Mouse (Mus musculus) midbrain, embryonic 12.5 days (tissue): ENCODE measurements around the gene Apol10b. TPM values are rescaled to one million over a fixed set of nuclear protein-coding genes. Genes with fewer than 3 reads are reported as not detected.
"Not testable (repeated sequence)": the region's sequence is repeated elsewhere in the genome, so short reads cannot be mapped to it uniquely, and the experiment has no call there.

ENCODE experiments used
- ATAC-seq: fragments of 200-750 bp; cut with Nextera tagmentation; 2 replicates; pipeline ENCODE4 v1.8.0; 2017; ENCODE audit warnings: low read depth, moderate TSS enrichment, moderate library complexity; ENCODE audit not compliant: low FRiP score
- H3K27ac ChIP-seq: fragments of 300-500 bp; sonication (generic); replicated peaks from 2 replicates; pipeline ENCODE4 v1.5.1; 2016; ENCODE audit warnings: mild to moderate bottlenecking
- H3K27me3 ChIP-seq: fragments of 300-500 bp; sonication (generic); 2 replicates; pipeline ENCODE4 v1.6.1; 2016; ENCODE audit warnings: mild to moderate bottlenecking
- H3K36me3 ChIP-seq: fragments of 300-500 bp; sonication (generic); 2 replicates; pipeline ENCODE4 v1.6.1; 2016
- H3K4me1 ChIP-seq: fragments of 300-500 bp; sonication (generic); 2 replicates; pipeline ENCODE4 v1.6.1; 2016
- H3K4me2 ChIP-seq: fragments of 300-500 bp; sonication (generic); replicated peaks from 2 replicates; pipeline ENCODE4 v1.6.1; 2016; ENCODE audit warnings: mild to moderate bottlenecking, moderate library complexity
- H3K4me3 ChIP-seq: fragments of 300-500 bp; sonication (generic); 2 replicates; pipeline ENCODE4 v1.5.1; 2016; ENCODE audit warnings: mild to moderate bottlenecking
- H3K9ac ChIP-seq: fragments of 300-500 bp; sonication (generic); replicated peaks from 2 replicates; pipeline ENCODE4 v1.6.1; 2016; ENCODE audit warnings: mild to moderate bottlenecking, moderate library complexity
- H3K9me3 ChIP-seq: fragments of 300-500 bp; sonication (generic); 2 replicates; pipeline ENCODE4 v1.6.1; 2016; ENCODE audit warnings: mild to moderate bottlenecking
- WGBS: fragments of 180-500 bp; shearing (Covaris S2); methylation state at CpG from one replicate; pipeline ENCODE4 v1.1.7; 2016; 5-methylcytosine and 5-hydroxymethylcytosine counted together
- polyA plus RNA-seq: library from polyadenylated mRNA; unstranded; fragments of >200 nt; fragmentation: Nextera tagmentation; extraction: Ambion mirVana; gene quantifications from 2 replicates; pipeline ENCODE4 v1.2.1, GENCODE M21; 2016

Apol10b gene
- not detected in 2 replicates for polyA plus RNA-seq

GRCm38 (mm10) chr15:77595961-77596360, at the start of gene Apol10b:
Gene Apol10b (minus strand): TSS chr15:77596125.
- WGBS: 60% methylated on average over 5 of the region's 5 CpGs
- no peak for ATAC-seq
- Histone ChIP-seq H3K9ac (no peak within 1 kb of the TSS), H3K27me3 (no peaks in the 10 kb centered on the region), H3K36me3 (no peaks in the 10 kb centered on the region), H3K4me2 (no peak within 1 kb of the TSS), H3K9me3 (no peaks in the 10 kb centered on the region), H3K4me1 (no peaks in the 10 kb centered on the region), H3K4me3 (no peak within 1 kb of the TSS), H3K27ac (no peak within 1 kb of the TSS)

DNA sequence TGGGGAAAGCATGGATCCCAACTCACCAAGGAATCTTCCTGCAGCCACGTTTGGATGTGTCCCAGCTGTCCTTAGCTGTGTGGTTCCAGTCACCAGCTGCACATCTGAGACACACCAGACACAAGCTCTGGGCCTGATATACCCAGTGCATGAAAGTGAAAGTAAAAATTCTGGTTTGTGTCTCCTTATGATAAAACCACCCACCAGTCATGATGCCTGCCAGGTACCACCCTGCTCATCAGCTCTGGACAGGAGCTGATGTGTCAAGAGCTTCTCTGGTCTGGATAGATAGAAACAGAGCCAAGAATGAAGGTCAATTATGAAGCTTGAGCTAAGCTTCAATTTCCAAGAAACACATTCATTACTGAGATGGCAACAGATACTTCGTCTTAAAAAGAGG, 47.3 kb upstream of the Apol10b start, which contains the start of gene Apol11b:
Gene Apol11b, minus strand, starts transcription at position 111 of the 400 bp plus-strand sequence.
- H3K9me3 ChIP-seq, H3K4me3 ChIP-seq, H3K4me2 ChIP-seq, H3K9ac ChIP-seq, H3K27me3 ChIP-seq, H3K36me3 ChIP-seq, H3K27ac ChIP-seq, ATAC-seq, H3K4me1 ChIP-seq: not testable (repeated sequence)
- WGBS: 75% methylated on average over 2 of the region's 2 CpGs

DNA sequence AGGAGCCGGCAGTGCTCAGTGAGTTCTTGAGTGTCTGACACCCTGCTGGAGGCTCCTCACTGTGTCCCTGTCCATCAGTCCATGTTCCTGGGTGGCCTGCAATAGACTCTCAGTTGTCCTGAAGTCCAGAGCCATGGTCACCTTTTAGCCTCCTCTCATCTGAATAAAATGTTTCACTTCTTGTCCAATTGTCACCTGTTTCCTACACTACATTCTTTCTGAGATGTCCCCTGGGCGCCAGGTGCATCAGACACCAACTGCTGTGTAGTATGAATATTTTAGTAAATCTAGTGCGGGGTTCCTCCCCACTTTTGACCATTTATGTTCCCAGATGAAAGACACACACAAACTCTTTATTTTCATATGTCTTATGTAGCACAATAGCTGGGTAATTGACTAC, 33.9 kb upstream of the Apol10b start:
- WGBS: 86% methylated on average over 3 of the region's 3 CpGs
- not testable (repeated sequence) for ATAC-seq, H3K4me1 ChIP-seq, H3K4me2 ChIP-seq, H3K4me3 ChIP-seq, H3K9me3 ChIP-seq, H3K27ac ChIP-seq, H3K27me3 ChIP-seq, H3K9ac ChIP-seq, H3K36me3 ChIP-seq

DNA sequence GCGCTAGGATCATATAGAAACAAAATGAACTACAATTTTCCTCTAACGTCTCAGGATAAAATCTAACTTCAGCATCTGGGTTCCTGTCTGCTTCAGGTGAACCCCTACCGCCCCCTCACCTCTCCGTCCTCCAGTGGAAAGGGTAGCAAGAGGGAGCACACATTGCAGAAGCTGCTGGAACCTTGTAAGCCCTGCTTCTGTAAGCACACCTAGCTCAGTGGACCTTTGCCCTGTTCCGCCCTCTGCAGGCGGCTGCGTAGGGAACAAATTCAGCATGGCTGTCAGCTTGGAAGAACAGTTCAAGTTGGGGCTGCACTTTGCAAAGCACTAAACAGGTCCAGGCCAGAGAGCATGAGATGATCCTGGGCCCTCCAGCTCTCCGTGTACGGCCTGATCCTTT, 32.7 kb upstream of the Apol10b start:
- ATAC-seq, H3K27ac ChIP-seq, H3K4me1 ChIP-seq, H3K9ac ChIP-seq, H3K4me3 ChIP-seq, H3K9me3 ChIP-seq, H3K27me3 ChIP-seq, H3K36me3 ChIP-seq, H3K4me2 ChIP-seq: not testable (repeated sequence)
- 60% methylated on average over 9 of the region's 9 CpGs for WGBS

DNA sequence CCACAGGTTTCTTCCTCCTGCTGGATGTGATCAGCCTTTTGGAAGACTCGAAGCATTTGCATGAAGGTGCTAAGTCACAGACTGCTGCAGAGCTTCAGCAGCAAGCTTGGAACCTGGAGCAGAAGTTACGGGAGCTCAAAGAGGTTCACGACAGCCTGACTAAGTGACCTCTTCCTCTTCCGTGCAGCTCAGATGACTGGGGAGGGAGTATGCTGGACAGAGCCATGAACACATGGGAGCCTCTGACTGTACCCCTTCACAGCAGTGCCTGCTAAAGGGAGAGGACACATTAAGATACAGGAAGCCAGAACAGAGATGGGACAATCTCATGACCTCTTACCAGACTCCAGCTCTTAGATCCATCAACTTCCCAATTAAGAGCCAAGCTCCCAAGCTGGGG, 30.5 kb upstream of the Apol10b start:
- H3K4me2 ChIP-seq, H3K27me3 ChIP-seq, H3K9ac ChIP-seq, H3K4me3 ChIP-seq, H3K27ac ChIP-seq, H3K9me3 ChIP-seq, H3K36me3 ChIP-seq, ATAC-seq, H3K4me1 ChIP-seq: not testable (repeated sequence)
- 81% methylated on average over 4 of the region's 4 CpGs for WGBS

DNA sequence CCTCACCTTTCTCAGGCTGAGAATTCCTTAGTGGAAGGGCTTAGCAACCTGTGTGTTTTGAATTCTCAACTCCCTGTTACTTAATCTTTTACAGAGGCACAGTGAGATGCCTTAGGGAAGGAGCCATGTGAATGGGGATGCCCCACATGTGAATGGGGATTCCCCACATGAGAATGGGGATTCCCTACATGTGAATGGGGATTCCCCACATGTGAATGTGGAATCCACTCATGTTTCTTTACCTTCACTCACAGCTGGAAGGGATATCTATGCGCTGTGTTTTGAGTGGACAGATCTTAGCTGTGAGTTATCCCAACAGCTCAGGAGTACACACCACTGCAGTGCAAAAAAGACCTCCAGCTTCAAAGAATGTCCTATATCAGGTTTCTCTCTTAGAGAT, 28.8 kb upstream of the Apol10b start:
- 94% methylated on average over 1 of the region's 1 CpGs for WGBS
- H3K27me3 ChIP-seq: no peaks in the 10 kb centered on the region
- ATAC-seq: no peak

GRCm38 (mm10) chr15:77606069-77606468, 10.1 kb upstream of the Apol10b start:
- H3K36me3 ChIP-seq: no peaks in the 10 kb centered on the region
- H3K27ac ChIP-seq: no peak overlapping the region
- no peaks in the 10 kb centered on the region for H3K27me3 ChIP-seq
- ATAC-seq: no peak
- WGBS: 97% methylated on average over 3 of the region's 3 CpGs
- no peak overlapping the region for H3K4me3 ChIP-seq
- no peaks in the 10 kb centered on the region for H3K9me3 ChIP-seq
- H3K4me1 ChIP-seq: no peaks in the 10 kb centered on the region
- H3K9ac ChIP-seq: no peak overlapping the region
- no peak overlapping the region for H3K4me2 ChIP-seq

More for the DNA sequence above, 28.8 kb upstream of the Apol10b start:
- Histone ChIP-seq H3K4me2 (no peak overlapping the region), H3K4me3 (no peak overlapping the region), H3K9ac (no peak overlapping the region), H3K27ac (no peak overlapping the region), H3K36me3 (no peaks in the 10 kb centered on the region), H3K9me3 (no peaks in the 10 kb centered on the region), H3K4me1 (no peaks in the 10 kb centered on the region)

DNA sequence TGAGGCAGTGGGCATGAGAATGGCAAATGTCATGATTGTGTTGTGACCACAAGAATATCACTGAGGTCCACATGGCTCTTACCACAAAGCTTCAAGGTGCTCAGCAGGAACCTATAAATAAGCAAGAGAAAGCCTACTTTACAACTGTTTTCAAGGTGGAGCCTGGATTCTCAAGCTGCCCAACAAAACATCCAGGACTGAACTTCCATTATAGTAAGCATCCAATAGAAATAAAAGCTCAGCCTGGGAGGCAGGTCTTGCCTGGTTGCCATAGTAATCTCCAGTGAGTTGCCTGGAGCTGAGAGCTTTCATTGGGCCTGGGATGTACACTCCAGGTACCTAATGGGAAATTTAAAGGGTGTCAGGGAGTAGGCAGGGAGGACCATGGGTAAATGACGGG, 3.0 kb upstream of the Apol10b start, which contains the start of gene Gm36245:
Gene Gm36245, plus strand, starts transcription at position 301 of the 400 bp plus-strand sequence.
- no peak within 1 kb of the TSS for H3K9ac ChIP-seq
- no peaks in the 10 kb centered on the region for H3K9me3 ChIP-seq
- H3K27me3 ChIP-seq: no peaks in the 10 kb centered on the region
- no peak within 1 kb of the TSS for H3K4me3 ChIP-seq
- 88% methylated on average over 1 of the region's 1 CpGs for WGBS
- H3K4me2 ChIP-seq: no peak within 1 kb of the TSS
- no peak for ATAC-seq
- H3K27ac ChIP-seq: no peak within 1 kb of the TSS
- no peaks in the 10 kb centered on the region for H3K36me3 ChIP-seq
- H3K4me1 ChIP-seq: no peaks in the 10 kb centered on the region

- Histone ChIP-seq H3K27me3 (no peaks in the 10 kb centered on the region), H3K4me3 (no peak overlapping the region), H3K4me1 (no peaks in the 10 kb centered on the region), H3K36me3 (no peaks in the 10 kb centered on the region), H3K4me2 (no peak overlapping the region), H3K27ac (no peak overlapping the region), H3K9ac (no peak overlapping the region), H3K9me3 (no peaks in the 10 kb centered on the region)
- WGBS: 84% methylated on average over 3 of the region's 3 CpGs
- no peak for ATAC-seq
These were observed 2.5 kb upstream of the Apol10b start for GRCm38 (mm10) chr15:77598429-77598828.

DNA sequence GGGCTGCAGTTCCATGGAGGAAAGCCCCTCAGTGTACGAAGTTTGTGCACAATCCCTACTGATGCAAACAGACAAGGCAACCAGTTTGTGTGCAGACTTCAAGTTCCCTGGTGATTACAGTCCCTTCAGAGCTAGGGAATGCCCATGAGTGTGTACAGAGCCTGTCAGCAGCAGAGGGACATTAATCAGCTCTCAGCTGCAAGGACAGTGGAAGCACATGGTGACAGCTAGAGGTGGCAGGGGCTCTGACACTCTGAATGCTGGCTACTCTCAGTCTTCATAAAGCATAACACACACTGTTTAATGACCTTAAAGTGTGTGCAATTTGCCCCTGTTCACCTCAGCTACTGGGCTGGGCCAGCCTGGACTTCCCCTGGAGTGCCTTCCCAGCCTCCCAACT, 2.4 kb downstream of the Apol10b start:
- Histone ChIP-seq H3K27ac (no peak overlapping the region), H3K4me1 (no peaks in the 10 kb centered on the region), H3K9me3 (no peaks in the 10 kb centered on the region), H3K36me3 (no peaks in the 10 kb centered on the region), H3K27me3 (no peaks in the 10 kb centered on the region), H3K9ac (no peak overlapping the region), H3K4me2 (no peak overlapping the region), H3K4me3 (no peak overlapping the region)
- 88% methylated on average over 1 of the region's 1 CpGs for WGBS
- ATAC-seq: no peak

DNA sequence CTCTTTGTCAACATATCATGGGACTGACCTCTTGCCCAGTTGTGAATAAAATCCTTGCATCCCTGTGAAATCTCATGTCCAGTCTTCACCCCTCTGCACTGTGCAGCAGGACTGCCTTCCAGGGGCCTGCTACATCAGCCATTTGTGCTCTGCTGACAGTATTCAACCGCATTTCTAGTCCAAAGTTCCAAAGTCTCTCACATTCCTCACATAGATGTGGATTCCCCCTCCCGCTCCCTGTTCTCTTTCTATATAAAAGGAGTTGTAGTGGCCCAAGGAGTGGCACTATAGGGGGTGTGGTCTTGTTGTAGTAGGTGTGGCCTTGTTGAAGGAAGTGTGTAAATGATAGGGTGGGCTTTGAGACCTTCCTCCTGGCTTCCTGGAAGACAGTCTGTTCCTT, 5.0 kb downstream of the Apol10b start:
- H3K4me1 ChIP-seq: no peaks in the 10 kb centered on the region
- no peak overlapping the region for H3K27ac ChIP-seq
- H3K4me2 ChIP-seq: no peak overlapping the region
- H3K4me3 ChIP-seq: no peak overlapping the region
- no peaks in the 10 kb centered on the region for H3K9me3 ChIP-seq
- no peak for ATAC-seq
- WGBS: 84% methylated on average over 2 of the region's 2 CpGs
- H3K36me3 ChIP-seq: no peaks in the 10 kb centered on the region
- H3K9ac ChIP-seq: no peak overlapping the region
- no peaks in the 10 kb centered on the region for H3K27me3 ChIP-seq

DNA sequence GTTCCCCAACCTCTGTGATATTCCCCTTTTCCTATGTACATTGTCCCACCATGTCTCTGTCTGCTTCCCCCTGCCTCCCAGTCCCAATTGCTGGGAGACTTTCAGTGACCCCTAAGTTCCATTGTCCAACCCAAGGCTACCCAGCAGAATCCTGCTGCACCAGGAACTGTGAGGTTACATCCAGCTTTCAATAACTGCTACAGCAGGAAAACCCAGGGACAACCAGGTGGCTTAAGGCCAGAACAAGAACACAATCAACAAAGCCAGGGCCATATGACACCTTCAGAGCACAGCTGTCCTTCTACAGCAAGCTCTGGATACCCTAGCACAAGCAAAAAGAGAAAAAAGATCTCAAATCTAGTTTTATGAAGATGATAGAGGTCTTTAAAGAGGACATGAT, 6.9 kb downstream of the Apol10b start:
- Histone ChIP-seq H3K4me2 (no peak overlapping the region), H3K4me3 (no peak overlapping the region), H3K9me3 (no peaks in the 10 kb centered on the region), H3K27ac (no peak overlapping the region), H3K4me1 (no peaks in the 10 kb centered on the region), H3K36me3 (no peaks in the 10 kb centered on the region), H3K27me3 (no peaks in the 10 kb centered on the region), H3K9ac (no peak overlapping the region)
- no peak for ATAC-seq

DNA sequence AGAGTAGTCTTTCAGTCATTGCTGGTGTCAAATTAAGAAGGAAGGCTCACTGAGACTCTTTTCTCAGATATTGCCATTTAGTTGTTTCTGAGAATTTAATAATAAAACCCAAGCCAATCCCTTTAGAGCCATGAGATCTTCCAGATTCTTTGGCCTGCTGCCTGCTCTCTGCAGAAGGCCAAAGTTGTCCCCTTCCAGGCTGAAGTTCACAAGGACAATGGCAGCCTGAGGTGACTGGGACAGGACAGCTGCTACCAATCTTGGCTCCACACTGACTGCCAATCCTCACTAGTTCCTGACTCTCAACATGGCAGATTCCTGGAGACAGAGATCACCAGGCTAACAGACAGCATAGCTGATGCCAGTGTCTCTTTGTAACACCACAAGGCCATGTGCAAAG, 8.9 kb downstream of the Apol10b start:
- no peak for ATAC-seq
- Histone ChIP-seq H3K9ac (no peak overlapping the region), H3K27ac (no peak overlapping the region), H3K36me3 (no peaks in the 10 kb centered on the region), H3K4me3 (no peak overlapping the region), H3K4me1 (no peaks in the 10 kb centered on the region), H3K9me3 (no peaks in the 10 kb centered on the region), H3K4me2 (no peak overlapping the region), H3K27me3 (no peaks in the 10 kb centered on the region)
